Mouse (Mus musculus): Measurements from ENCODE around the gene Zfp622. TPM values are rescaled to one million over a fixed set of nuclear protein-coding genes. Genes with fewer than 3 reads are reported as not detected.
"Not testable (repeated sequence)": the region's sequence is repeated elsewhere in the genome, so short reads cannot be mapped to it uniquely, and the experiment has no call there.

Gene Zfp622
- polyA plus RNA-seq, 1 experiment from 2014 or later, result 35.4 TPM

DNA sequence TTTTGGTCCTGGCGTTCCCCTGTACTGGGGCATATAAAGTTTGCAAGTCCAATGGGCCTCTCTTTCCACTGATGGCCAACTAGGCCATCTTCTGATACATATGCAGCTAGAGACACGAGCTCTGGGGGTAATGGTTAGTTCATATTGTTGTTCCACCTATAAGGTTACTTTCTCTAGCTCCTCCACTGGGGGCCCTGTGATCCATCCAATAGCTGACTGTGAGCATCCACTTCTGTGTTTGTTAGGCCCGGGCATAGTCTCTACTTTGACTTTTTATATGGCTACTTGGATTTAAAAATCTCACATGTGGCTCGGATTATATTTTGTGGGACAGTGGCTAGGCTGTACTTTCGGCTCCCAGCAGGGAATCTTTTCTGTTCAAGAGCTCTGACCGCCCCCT is 552 bp upstream of the Zfp622 start:
- Histone ChIP-seq H3K9ac (replicated peaks) (peak overlapping the region; percentile 95), H3K36me3 (peaks cover 15% of the 10 kb centered on the region), H3K4me3 (replicated peaks) (peak overlapping the region; percentile 100), H3K4me1 (replicated peaks) (peaks cover 31% of the 10 kb centered on the region), H3K4me2 (replicated peaks) (peak overlapping the region; percentile 99), H3K27ac (peak overlapping the region; percentile 86)
- H3K9me3 ChIP-seq, H3K27me3 ChIP-seq: not testable (repeated sequence)
- ATAC-seq, result peak; percentile 57
- WGBS, result 18% methylated on average over 6 of the region's 6 CpGs

DNA sequence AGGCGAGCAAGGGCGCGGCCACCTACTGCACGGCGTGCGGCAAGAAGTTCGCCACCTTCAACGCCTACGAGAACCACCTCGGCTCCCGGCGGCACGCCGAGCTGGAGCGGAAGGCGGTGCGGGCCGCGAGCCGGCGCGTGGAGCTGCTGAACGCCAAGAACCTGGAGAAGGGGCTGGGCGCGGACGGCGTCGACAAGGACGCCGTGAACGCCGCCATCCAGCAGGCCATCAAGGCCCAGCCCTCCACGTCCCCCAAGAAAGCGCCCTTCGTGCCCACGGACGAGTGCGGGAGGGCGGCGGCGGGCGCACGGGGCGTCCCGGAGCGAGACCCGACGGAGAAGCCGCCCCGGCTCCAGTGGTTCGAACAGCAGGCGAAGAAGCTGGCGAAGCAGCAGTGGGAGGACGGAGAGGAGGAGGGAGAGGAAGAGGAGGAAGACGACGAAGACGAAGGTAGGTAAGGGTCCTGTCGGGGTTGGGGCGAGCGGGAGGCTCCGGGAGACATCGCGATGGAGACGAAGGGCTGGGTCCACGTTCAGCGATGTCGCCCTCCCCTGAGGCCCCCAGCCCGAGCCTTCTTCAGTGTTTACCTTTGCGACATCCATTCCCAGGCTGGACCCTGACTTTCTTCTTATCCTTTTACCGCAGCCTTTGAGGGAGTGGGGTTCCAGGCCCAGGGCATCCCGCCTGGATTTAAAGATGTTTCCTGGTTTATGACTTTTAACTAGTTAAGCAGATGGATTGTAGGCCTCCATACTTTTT is 747 bp downstream of the Zfp622 start:
- Histone ChIP-seq H3K9ac (replicated peaks) (peak overlapping the region; percentile 95), H3K4me2 (replicated peaks) (peak overlapping the region; percentile 99), H3K27me3 (no peaks in the 10 kb centered on the region), H3K4me1 (replicated peaks) (peaks cover 31% of the 10 kb centered on the region), H3K4me3 (replicated peaks) (peak overlapping the region; percentile 100), H3K9me3 (no peaks in the 10 kb centered on the region), H3K27ac (peak overlapping the region; percentile 88), H3K36me3 (peaks cover 19% of the 10 kb centered on the region)
- under 1% methylated on average over 58 of the region's 71 CpGs for WGBS
- no peak for ATAC-seq

DNA sequence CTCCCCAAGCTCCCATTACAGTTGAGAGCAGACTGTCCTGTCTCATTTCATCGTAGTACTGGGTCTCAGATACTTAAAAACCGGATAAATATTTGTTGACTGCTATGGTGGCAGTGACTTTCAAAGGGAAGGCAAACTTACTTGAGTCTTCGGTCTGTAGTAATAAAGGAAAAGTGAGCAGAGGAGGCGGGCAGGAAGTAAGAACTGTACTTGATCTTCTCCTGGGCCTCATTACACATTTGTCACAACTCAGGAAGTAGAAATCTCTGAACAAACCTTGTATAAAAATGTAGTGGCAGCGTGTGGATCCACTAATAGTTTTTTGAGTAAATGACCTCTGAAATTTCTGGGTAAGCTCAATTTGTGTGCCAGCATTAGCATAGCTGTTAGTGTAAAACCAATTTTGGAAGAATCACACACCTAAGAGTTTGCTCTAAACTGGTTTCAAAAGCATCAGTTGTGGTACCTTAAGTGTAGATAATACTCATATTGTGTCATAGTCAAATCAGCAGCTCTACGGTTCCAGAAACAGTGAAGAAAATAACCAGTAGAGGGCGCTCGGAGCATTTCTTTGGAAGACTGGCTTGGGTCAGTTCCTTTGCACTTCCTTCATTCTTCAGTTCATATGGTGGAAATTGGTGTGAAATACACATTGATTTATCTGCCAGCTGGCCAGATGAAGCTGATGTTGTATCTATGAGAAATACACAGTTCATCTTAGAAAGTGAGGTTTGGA is 9.0 kb downstream of the Zfp622 start:
- H3K4me3 ChIP-seq (replicated peaks), result no peak overlapping the region
- no peak overlapping the region for H3K4me2 ChIP-seq (replicated peaks)
- H3K27ac ChIP-seq, result no peak overlapping the region
- peaks cover 5% of the 10 kb centered on the region; the same call in 1 of the 2 replicates for H3K4me1 ChIP-seq (replicated peaks)
- peak; percentile 65; the same call in 1 of the 2 replicates for ATAC-seq
- no peaks in the 10 kb centered on the region for H3K9me3 ChIP-seq
- 61% methylated on average over 8 of the region's 8 CpGs for whole genome bisulfite sequencing
- no peaks in the 10 kb centered on the region for H3K27me3 ChIP-seq
- H3K36me3 ChIP-seq, result peaks cover 60% of the 10 kb centered on the region
- no peak overlapping the region for H3K9ac ChIP-seq (replicated peaks)

DNA sequence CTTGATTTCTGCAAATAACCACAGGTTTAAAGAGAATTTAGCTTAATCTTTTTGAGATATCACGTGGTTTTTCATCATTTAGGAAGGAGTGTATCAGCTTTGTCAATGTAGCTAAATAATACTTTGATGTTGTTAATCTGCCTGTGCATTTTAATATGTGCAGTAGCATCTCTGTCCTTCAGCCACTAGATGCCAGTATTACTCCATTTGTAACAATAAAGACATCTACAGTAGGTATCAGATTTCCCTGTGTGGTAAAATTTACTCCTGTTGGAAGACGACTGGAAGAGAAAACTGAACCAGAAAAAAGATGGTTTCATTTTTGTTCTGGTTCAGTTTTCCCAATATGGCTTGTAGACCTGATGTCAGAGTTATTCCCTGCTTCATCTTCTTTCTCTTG is 11.4 kb downstream of the Zfp622 start:
- H3K27ac ChIP-seq, result no peak overlapping the region
- no peaks in the 10 kb centered on the region for H3K9me3 ChIP-seq
- H3K27me3 ChIP-seq, result no peaks in the 10 kb centered on the region
- no peaks in the 10 kb centered on the region for H3K4me1 ChIP-seq (replicated peaks)
- ATAC-seq, result peak; percentile 62; the same call in 1 of the 2 replicates
- peaks cover 50% of the 10 kb centered on the region for H3K36me3 ChIP-seq
- no peak overlapping the region for H3K9ac ChIP-seq (replicated peaks)
- H3K4me2 ChIP-seq (replicated peaks), result no peak overlapping the region
- 48% methylated on average over 2 of the region's 2 CpGs for WGBS
- no peak overlapping the region for H3K4me3 ChIP-seq (replicated peaks)

DNA sequence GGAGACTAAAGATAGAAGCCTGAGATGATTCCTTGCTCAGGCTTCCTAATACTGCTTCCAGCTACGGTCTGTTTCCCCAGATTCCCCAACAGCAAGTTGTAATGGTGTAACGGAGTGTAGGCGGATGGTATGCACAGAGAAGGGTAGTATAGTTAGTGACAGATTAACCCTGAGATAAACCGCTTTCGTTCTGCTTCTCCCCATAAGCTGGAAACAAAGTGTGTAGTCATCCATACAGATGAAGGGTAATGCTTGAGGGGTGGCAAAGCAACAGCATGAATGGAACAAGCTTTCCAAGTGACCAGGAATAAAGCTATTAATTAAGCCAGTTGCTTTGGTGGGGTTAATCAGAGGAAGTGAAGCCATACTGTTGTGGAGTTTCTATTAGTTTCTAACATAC is 15.4 kb downstream of the Zfp622 start:
- not testable (repeated sequence) for H3K9me3 ChIP-seq; H3K27ac ChIP-seq; H3K9ac ChIP-seq (replicated peaks); ATAC-seq; H3K27me3 ChIP-seq; H3K4me3 ChIP-seq (replicated peaks); H3K4me1 ChIP-seq (replicated peaks); H3K4me2 ChIP-seq (replicated peaks)
- 15% methylated on average over 5 of the region's 5 CpGs for WGBS
- peaks cover 23% of the 10 kb centered on the region for H3K36me3 ChIP-seq

DNA sequence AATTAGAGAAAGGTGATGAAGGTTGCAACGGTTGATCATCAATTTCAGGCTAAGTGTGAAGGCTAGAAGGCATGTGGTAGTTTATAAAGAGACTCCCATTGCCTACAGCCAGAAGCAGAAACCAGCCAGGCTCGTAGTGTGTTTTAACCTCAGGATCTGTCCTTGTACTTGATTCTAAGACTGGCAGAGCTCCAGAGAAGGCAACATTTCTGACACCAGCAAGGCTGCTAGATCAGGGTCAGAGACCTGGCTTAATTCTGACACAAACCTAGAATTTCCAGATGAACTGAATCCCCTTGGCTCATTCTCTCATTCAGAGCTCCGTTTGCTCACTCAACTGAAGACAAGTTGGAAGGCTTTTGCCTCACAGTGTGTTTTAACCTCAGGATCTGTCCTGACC is 24.5 kb downstream of the Zfp622 start:
- no peak for ATAC-seq
- no peaks in the 10 kb centered on the region for H3K9me3 ChIP-seq
- H3K4me2 ChIP-seq (replicated peaks), result no peak overlapping the region
- no peak overlapping the region for H3K27ac ChIP-seq
- H3K36me3 ChIP-seq, result no peaks in the 10 kb centered on the region
- WGBS, result 88% methylated on average over 3 of the region's 3 CpGs
- H3K9ac ChIP-seq (replicated peaks), result no peak overlapping the region
- no peaks in the 10 kb centered on the region for H3K4me1 ChIP-seq (replicated peaks)
- H3K4me3 ChIP-seq (replicated peaks), result no peak overlapping the region
- H3K27me3 ChIP-seq, result no peaks in the 10 kb centered on the region

DNA sequence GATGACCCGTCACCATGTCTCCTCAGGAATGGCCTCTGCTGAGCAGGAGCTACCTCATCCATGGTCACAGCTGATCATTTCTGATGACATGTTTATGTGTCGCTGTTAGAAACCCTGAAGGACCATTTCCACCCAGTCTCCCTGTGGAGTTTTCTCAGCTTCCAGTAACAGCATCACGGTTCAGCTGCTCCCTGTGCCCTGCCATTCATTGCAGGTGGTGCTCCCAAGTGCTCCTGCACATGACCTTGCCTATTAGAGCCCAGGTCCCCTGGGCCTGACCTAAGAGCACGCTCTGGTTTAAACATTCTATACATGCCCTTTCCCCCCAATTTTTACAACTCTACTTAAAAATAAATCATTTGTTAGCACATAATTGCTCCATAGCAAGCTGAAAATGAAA is 28.7 kb downstream of the Zfp622 start:
- H3K27me3 ChIP-seq, result no peaks in the 10 kb centered on the region
- H3K4me2 ChIP-seq (replicated peaks), result no peak overlapping the region
- 71% methylated on average over 4 of the region's 4 CpGs for whole genome bisulfite sequencing
- no peak overlapping the region for H3K27ac ChIP-seq
- no peaks in the 10 kb centered on the region for H3K36me3 ChIP-seq
- no peak overlapping the region for H3K4me3 ChIP-seq (replicated peaks)
- peaks cover 4% of the 10 kb centered on the region; the same call in 1 of the 2 replicates for H3K4me1 ChIP-seq (replicated peaks)
- no peak overlapping the region for H3K9ac ChIP-seq (replicated peaks)
- no peaks in the 10 kb centered on the region for H3K9me3 ChIP-seq
- no peak for ATAC-seq

DNA sequence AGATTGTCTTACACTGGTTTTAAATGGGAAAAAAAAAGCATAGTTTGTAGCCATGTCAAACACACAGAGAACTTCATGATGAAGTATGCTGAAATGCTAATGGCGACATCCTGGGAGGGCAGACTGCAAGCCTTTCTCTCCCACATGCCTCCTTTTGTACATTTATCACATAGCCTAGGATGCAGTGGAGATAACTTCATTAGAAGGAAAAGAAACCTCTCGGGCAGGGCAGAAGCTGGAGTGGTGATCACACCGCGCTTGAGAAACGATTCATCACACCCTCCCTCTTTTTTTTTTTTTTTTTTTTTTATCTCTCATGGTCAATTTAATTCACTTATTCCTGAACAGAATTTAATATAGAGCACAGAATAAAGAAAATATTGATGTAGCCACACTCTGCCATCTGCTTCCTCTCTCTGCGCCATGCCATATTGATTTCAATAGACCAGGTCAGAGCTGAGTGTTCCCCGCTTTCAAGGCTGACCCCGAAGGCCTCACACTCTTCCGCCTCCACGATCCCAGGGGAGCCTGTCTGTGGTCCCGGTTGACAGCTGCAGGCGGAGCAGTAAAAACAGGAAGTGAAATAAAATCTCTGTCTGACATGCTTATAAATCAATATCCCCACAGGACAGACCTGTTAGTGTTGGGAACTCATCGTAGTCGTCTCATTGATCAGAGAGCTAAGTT is 32.0 kb downstream of the Zfp622 start:
- Histone ChIP-seq H3K4me1 (replicated peaks) (peaks cover 4% of the 10 kb centered on the region; the same call in 1 of the 2 replicates), H3K27me3 (no peaks in the 10 kb centered on the region), H3K4me3 (replicated peaks) (no peak overlapping the region), H3K9ac (replicated peaks) (no peak overlapping the region), H3K27ac (no peak overlapping the region), H3K9me3 (no peaks in the 10 kb centered on the region), H3K36me3 (no peaks in the 10 kb centered on the region), H3K4me2 (replicated peaks) (no peak overlapping the region)
- 0 out of 2 replicates have a peak, but pooled peaks have one; percentile 53 for ATAC-seq
- WGBS, result 56% methylated on average over 14 of the region's 14 CpGs

DNA sequence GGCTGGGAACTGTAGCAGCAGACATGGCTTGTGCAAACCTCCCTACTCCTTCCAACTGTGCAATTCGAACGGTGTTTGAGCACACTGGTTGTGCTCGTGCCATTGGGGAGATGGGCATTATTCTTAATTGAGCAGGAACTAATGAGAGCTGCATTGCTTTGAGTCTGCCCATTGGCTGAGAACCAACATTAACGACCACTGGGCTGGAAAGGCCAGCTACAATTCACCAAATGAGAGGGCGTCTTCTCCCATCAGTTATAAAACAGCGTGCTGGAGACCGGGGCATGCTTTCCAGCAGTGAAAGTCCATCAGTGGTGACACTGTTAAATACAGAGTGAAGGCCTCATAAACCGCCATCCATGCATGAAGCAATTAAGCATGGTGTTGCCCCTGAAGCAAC is 37.6 kb downstream of the Zfp622 start:
- Histone ChIP-seq H3K4me2 (replicated peaks) (no peak overlapping the region), H3K9me3 (no peaks in the 10 kb centered on the region), H3K4me1 (replicated peaks) (no peaks in the 10 kb centered on the region), H3K36me3 (no peaks in the 10 kb centered on the region), H3K9ac (replicated peaks) (no peak overlapping the region), H3K27ac (no peak overlapping the region), H3K4me3 (replicated peaks) (no peak overlapping the region), H3K27me3 (no peaks in the 10 kb centered on the region)
- WGBS, result 57% methylated on average over 8 of the region's 8 CpGs
- 0 out of 2 replicates have a peak, but pooled peaks have one; percentile 43 for ATAC-seq

DNA sequence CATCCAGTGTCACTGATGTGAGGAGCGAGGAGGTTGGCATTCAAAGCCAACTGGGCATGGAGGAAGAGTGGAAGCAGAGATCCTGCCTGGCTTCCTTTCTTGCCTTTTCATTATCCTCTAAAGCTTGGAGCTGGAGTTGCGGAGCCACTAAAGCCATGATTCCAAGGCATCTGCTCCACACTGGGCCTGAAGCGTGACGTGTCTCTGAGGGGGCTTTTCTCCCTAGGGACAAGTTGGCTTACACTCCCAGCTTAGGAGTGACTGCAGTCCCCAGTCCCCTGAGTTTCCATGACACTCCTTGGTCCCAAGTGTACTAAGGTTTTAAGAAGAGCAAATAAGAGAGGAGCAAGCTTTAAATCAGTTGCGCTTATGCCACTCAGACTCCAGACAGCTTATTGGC is 38.5 kb downstream of the Zfp622 start:
- ATAC-seq, result no peak
- Histone ChIP-seq H3K36me3 (no peaks in the 10 kb centered on the region), H3K27ac (no peak overlapping the region), H3K4me1 (replicated peaks) (no peaks in the 10 kb centered on the region), H3K27me3 (no peaks in the 10 kb centered on the region), H3K4me2 (replicated peaks) (no peak overlapping the region), H3K9ac (replicated peaks) (no peak overlapping the region), H3K9me3 (no peaks in the 10 kb centered on the region), H3K4me3 (replicated peaks) (no peak overlapping the region)
- 76% methylated on average over 5 of the region's 5 CpGs for WGBS

DNA sequence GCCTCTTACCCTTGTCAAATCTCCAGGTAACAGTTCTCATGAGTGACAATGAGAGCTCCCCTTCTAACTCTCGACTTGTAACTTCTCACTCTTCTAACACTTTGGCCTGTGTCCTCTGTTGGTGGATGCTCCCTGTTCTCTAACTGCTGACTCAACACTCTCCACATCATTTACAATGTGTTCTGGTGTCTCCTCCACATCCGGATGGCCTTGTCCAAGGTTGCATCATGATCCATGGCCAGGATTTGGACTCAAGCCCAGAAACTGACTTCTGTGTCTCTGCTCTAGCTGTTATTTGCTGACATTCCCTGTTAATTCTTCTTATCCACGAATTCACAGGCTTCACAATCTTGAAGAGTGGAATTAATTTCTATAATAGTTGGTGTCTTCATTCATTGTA is 47.5 kb downstream of the Zfp622 start:
- Histone ChIP-seq H3K9me3 (no peaks in the 10 kb centered on the region), H3K27ac (no peak overlapping the region), H3K4me1 (replicated peaks) (no peaks in the 10 kb centered on the region), H3K9ac (replicated peaks) (no peak overlapping the region), H3K36me3 (no peaks in the 10 kb centered on the region), H3K4me2 (replicated peaks) (no peak overlapping the region), H3K4me3 (replicated peaks) (no peak overlapping the region), H3K27me3 (no peaks in the 10 kb centered on the region)
- WGBS, result 85% methylated on average over 3 of the region's 3 CpGs
- no peak for ATAC-seq

DNA sequence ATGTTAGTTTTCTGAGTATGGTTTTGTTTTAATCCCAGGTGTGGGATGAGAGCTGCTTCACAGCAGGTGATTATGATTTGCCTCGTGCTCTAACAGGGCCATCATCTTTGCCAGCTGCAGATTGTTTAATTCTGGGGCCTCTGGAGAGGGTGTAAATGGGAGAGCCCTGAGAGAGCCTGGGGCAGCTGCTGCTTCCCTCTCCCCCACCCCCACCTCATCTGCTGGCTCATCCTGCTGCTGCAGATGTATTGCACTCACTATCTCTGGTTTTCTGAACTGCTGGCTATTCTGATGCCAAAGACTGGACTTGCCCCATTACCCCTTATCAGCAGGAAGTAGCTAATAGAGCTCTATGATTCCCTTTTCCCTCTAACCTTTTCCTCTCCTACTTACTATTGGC is 56.4 kb downstream of the Zfp622 start:
- H3K9me3 ChIP-seq, result 0 out of 2 replicates have a peak, but pooled peaks cover 3% of the 10 kb centered on the region
- no peak overlapping the region for H3K4me2 ChIP-seq (replicated peaks)
- no peak for ATAC-seq
- no peaks in the 10 kb centered on the region for H3K27me3 ChIP-seq
- no peaks in the 10 kb centered on the region for H3K4me1 ChIP-seq (replicated peaks)
- H3K4me3 ChIP-seq (replicated peaks), result no peak overlapping the region
- 27% methylated on average over 1 of the region's 1 CpGs for WGBS
- no peak overlapping the region for H3K9ac ChIP-seq (replicated peaks)
- H3K27ac ChIP-seq, result no peak overlapping the region
- no peaks in the 10 kb centered on the region for H3K36me3 ChIP-seq

Data from midbrain, embryonic 13.5 days (tissue).